Mouse (Mus musculus): ENCODE data around the gene S1pr5. TPM values are rescaled to one million over a fixed set of nuclear protein-coding genes. Genes with fewer than 3 reads are reported as not detected.

S1pr5 gene
- polyA plus RNA-seq (2021; fragmentation: Nextera tagmentation) = 17.8 and 19.0 TPM in 2 replicates
- long read RNA-seq, experiment 1, transcript S1pr5-201 (3 exons, 2,500 nt) = major isoform, 17 of 41 reads
- long read RNA-seq, experiment 1, partial matches to known transcripts = 24 of 41 reads
- long read RNA-seq, experiment 1, other reads (novel, unspliced or antisense) = 0 of 41 reads
- long read RNA-seq, experiment 2, transcript S1pr5-201 (3 exons, 2,500 nt) = major isoform, 30 of 94 reads
- long read RNA-seq, experiment 2, partial matches to known transcripts = 62 of 94 reads
- long read RNA-seq, experiment 2, other reads (novel, unspliced or antisense) = 2 of 94 reads

DNA sequence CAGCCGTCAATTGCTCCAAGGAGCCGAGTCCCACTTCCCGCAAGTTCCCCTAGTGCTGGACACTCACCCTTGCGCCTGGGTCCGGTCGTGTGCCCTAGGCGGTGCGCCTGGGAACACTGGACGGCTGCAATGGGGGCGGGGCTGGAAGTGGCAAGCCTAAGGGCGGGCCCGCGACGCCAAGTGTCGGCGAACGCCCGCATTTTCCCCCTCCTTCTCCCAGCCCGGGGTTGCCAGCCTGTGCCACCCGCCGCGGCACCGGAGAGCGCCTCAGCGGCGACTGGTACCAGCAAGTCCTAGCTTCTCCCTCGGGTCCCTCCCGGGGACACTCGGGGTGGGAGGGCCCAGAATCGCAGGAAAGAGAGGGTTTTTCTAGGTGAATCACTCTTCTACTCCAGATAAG, at the start of gene S1pr5:
TSS of gene S1pr5 (minus strand) at position 118 of the 400 bp plus-strand sequence.

DNA sequence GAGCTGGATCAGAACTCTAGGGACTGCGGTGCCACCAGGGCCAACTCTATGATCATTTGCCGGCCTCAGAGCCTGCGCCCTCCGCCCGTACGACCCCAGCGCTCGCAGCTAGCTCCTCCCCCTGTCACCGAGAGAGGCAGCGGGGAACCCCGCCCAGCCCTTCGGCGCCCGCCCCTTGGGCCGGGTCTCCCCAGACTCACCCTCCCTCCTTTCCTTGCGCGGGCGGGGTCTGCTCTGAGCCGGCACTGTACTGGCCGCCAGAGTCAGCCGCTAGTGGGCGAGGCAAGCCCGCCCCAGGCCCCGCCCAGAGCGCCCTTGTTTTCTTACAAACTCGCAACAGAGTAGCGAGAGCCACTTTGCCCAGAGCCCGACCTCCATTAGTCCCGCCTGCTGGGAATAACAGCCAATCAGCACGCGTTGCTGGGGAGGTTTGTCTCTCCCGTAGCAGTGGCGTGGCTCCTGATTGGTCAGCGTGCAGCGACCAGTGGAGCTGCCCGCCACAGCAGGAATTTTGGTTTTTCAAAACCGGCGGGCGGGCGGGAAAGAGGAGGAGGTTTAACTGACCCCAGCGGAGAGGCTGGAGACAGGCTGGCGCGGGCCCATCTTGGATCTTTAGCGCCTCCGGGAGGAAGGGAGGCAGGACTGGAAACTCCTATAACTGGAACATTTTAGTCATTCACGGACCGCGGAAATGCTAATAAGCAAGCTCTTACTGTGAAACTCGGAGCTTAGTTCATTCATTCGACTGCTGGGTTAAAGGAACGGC, 43.0 kb upstream of the S1pr5 start, which contains the start of gene Cdkn2d:
TSS of gene Cdkn2d (minus strand) at position 386 of the 766 bp plus-strand sequence.

DNA sequence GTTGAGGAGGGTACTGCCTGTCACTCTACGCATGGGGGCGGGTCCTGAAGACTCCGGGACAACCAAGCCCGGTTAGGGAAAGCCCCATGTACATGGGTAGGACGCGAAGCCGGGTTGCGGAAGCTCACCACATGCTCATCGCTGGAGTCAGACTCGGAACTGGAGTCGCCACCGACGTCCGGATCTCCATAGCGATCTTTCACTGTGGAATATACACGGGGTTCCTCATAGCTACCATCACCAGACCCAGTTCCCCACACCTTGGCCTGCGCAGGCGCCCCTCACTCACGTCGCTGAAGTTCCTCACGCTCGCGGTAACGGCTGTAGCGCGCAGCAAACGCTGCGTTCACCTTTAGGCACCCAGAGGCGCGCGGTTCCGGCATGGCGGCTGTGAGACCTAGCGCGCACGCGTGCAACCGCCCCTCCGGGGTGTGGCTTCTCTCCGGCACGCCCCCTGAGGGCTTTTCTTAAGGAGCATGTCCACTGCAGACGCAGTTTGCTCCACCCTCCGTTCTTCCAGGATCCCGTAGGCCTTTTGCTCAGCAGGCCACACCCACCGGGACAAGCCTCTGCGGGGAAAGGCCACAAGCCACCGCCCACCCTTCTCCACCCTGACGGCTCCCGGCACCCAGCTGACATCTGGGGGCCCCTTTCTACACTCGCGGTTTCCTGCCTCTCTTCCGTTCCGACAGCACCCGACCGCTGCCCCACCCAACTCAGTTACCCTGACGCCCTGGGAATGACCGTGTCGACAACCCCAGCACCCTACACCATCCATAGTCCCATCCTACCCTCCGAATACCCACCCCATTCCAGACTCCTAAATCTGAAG, 39.5 kb upstream of the S1pr5 start, which contains the start of gene Kri1:
TSS of gene Kri1 (minus strand) at position 399 of the 832 bp plus-strand sequence.

DNA sequence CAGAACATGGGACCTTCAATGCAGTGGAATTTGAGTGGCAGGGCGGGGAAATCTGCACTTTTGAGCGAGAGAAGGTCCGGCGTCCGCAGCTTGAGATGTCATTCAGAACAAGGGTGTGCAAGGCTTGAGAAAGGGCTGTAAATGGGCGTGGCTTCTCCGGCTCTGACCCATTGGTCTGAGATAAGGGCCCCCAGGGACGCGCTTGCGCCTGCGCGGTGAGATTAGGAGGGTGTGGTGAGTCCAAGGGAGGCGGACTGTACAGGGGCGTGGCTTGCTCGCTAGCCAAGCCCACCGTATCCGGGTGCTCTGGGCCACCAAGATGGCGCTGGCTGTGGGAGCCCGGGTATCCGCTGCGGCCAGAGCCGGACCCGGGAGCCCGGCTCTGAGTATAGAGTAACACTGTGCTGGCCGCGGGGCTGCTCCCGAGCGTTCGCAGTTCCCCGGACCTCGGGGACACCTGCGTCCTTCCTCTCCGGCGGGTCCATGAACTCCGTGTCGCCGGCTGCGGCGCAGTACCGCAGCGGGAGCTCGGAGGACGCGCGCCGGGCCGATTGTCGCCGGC, 16.8 kb upstream of the S1pr5 start, which contains the start of gene Atg4d:
TSS of gene Atg4d (plus strand) at position 294 of the 562 bp plus-strand sequence.

DNA sequence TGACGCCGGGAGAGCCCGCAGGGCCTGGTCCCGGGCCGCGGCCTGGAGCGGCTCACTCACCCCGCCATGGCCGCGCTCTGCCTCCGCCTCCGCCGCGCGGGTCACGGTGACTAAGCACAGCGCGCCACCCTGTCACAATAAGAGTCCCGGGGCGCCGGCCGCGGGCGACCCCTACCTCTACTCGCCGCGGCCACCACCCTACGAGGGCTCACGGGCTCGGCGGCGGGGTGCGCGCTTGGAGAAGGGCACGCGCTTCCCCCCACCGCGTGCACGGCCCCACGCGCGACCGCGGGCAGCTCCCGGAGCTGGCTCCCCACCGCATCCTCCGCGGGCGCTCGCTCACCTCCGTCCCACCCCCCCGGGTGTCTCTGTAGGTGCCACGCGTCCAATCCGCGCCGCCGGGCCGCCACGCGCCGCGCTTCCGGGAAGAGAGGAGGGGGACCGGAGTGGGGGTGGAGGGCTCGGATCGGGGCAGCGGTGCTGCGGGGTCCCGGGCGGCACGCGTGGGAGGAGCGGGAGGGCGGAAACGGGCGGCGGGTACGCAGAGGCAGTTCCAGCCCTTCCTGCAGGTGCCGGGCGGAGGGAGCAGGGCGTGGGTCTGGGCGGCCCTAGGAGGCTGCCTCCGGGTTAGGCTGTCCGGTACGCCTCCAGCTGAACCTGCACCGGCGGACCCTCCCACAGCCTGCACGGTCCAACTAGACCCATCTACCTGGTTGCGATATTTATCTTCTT, 9.3 kb downstream of the S1pr5 start, which contains the start of gene Keap1:
TSS of gene Keap1 (minus strand) at position 629 of the 732 bp plus-strand sequence.

Other genes starting within 250 kb of the S1pr5 start
- 135 and 156 TPM in 2 replicates for gene Mrpl4, start 245.7 kb downstream of the S1pr5 start, polyA plus RNA-seq (2021; fragmentation: Nextera tagmentation)
- gene Icam1, start 232.5 kb downstream of the S1pr5 start, polyA plus RNA-seq (2021; fragmentation: Nextera tagmentation) = 1.2 and 2.0 TPM in 2 replicates
- 2.9 and 3.0 TPM in 2 replicates for gene Icam4, start 219.1 kb downstream of the S1pr5 start, polyA plus RNA-seq (2021; fragmentation: Nextera tagmentation)
- gene Icam5, start 216.4 kb downstream of the S1pr5 start, polyA plus RNA-seq (2021; fragmentation: Nextera tagmentation) = 93.7 and 111 TPM in 2 replicates
- not detected in 2 replicates for gene Zglp1, start 181.3 kb downstream of the S1pr5 start, polyA plus RNA-seq (2021; fragmentation: Nextera tagmentation)
- gene Gm49373, start 175.3 kb downstream of the S1pr5 start, polyA plus RNA-seq (2021; fragmentation: Nextera tagmentation) = 0.33 and 0.50 TPM in 2 replicates
- gene Fdx1l, start 174.8 kb downstream of the S1pr5 start, polyA plus RNA-seq (2021; fragmentation: Nextera tagmentation) = 201 and 219 TPM in 2 replicates
- 10.2 and 15.7 TPM in 2 replicates for gene Gm38431, start 156.4 kb downstream of the S1pr5 start, polyA plus RNA-seq (2021; fragmentation: Nextera tagmentation)
- gene Raver1, start 156.4 kb downstream of the S1pr5 start, polyA plus RNA-seq (2021; fragmentation: Nextera tagmentation) = 6.2 and 7.8 TPM in 2 replicates
- gene Tyk2, start 117.2 kb downstream of the S1pr5 start, polyA plus RNA-seq (2021; fragmentation: Nextera tagmentation) = 2.5 and 2.8 TPM in 2 replicates
- gene Cdc37, start 98.5 kb downstream of the S1pr5 start, polyA plus RNA-seq (2021; fragmentation: Nextera tagmentation) = 160 and 167 TPM in 2 replicates
- 29.0 and 36.9 TPM in 2 replicates for gene Pde4a, start 82.7 kb downstream of the S1pr5 start, polyA plus RNA-seq (2021; fragmentation: Nextera tagmentation)
- gene Keap1, start 9.1 kb downstream of the S1pr5 start, polyA plus RNA-seq (2021; fragmentation: Nextera tagmentation) = 66.2 and 66.6 TPM in 2 replicates
- 40.2 and 43.9 TPM in 2 replicates for gene Atg4d, start 16.9 kb upstream of the S1pr5 start, polyA plus RNA-seq (2021; fragmentation: Nextera tagmentation)
- 2.3 and 4.6 TPM in 2 replicates for gene Kri1, start 39.5 kb upstream of the S1pr5 start, polyA plus RNA-seq (2021; fragmentation: Nextera tagmentation)
- 98.6 and 114 TPM in 2 replicates for gene Cdkn2d, start 43.0 kb upstream of the S1pr5 start, polyA plus RNA-seq (2021; fragmentation: Nextera tagmentation)
- 0.53 and 0.93 TPM in 2 replicates for gene Ap1m2, start 63.9 kb upstream of the S1pr5 start, polyA plus RNA-seq (2021; fragmentation: Nextera tagmentation)
- gene Slc44a2, start 72.3 kb upstream of the S1pr5 start, polyA plus RNA-seq (2021; fragmentation: Nextera tagmentation) = 18.0 and 18.1 TPM in 2 replicates
- gene Ilf3, start 119.4 kb upstream of the S1pr5 start, polyA plus RNA-seq (2021; fragmentation: Nextera tagmentation) = 102 and 148 TPM in 2 replicates
- 19.7 and 20.8 TPM in 2 replicates for gene Qtrt1, start 163.4 kb upstream of the S1pr5 start, polyA plus RNA-seq (2021; fragmentation: Nextera tagmentation)
- 23.4 and 27.0 TPM in 2 replicates for gene Dnm2, start 176.5 kb upstream of the S1pr5 start, polyA plus RNA-seq (2021; fragmentation: Nextera tagmentation)